In genomic region chr3:109783231-109783630, GRCm38 (mm10) we compare ENCODE assay signal across 12 mouse cellular contexts.
DNase-seq lines count a peak whose midpoint lies in the region; ATAC-seq lines count a peak whose summit lies in the region.
"Had no signal": no experiment of that assay in that cellular context is flagged by ENCODE, and none has a peak within 500 bp of the region (broad histone marks: within the 10 kb centered on the region; RNA-seq: fewer than 3 reads in every experiment).

No protein-coding gene starts in this region.

- no peaks in the 10 kb centered on the region for H3K9me3 ChIP-seq in heart, embryonic 14.5 days (ENCODE audit: control insufficient read depth, low read length)
- no peaks in the 10 kb centered on the region for H3K9me3 ChIP-seq in embryonic facial prominence, embryonic 14.5 days (ENCODE audit: control insufficient read depth, low read length)
- no peaks in the 10 kb centered on the region for H3K9me3 ChIP-seq in midbrain, embryonic 15.5 days
- H3K9me3 ChIP-seq in intestine, embryonic 16.5 days (ENCODE audit: control insufficient read depth, low read length) = no peaks in the 10 kb centered on the region
- H3K9me3 ChIP-seq: stomach, embryonic 15.5 days had no signal

- no peak for ATAC-seq in heart, embryonic 14.5 days (ENCODE audit: insufficient number of reproducible peaks, insufficient read depth, low FRiP score, low read depth)
- no peak for ATAC-seq in embryonic facial prominence, embryonic 14.5 days (ENCODE audit: low read depth)
- ATAC-seq in midbrain, embryonic 15.5 days (replicated peaks) = no peak
- no peak for ATAC-seq in intestine, embryonic 16.5 days
- ATAC-seq in megakaryocyte progenitor cell, adult 5-6 weeks (replicated peaks; ENCODE audit: poor library complexity) = no peak
- ATAC-seq: Patski had no signal

- peak overlapping the region; percentile 94; the same call in 1 of the 2 replicates for H3K4me2 ChIP-seq in heart, embryonic 14.5 days (ENCODE audit: low read length)
- H3K4me2 ChIP-seq in embryonic facial prominence, embryonic 14.5 days (ENCODE audit: low read depth, low read length) = peak overlapping the region; percentile 88
- H3K4me2 ChIP-seq in midbrain, embryonic 15.5 days = peak overlapping the region; percentile 66
- no peak overlapping the region for H3K4me2 ChIP-seq in intestine, embryonic 16.5 days (ENCODE audit: low read depth, low read length)

- H3K27ac ChIP-seq in heart, embryonic 14.5 days (replicated peaks in 1 of 2; ENCODE audit: control insufficient read depth in 1 of 2, insufficient read depth in 1 of 2, low read depth in 2 of 2, low read length in 2 of 2) = no peak overlapping the region
- H3K27ac ChIP-seq in embryonic facial prominence, embryonic 14.5 days (replicated peaks; ENCODE audit: low read depth, low read length) = no peak overlapping the region
- peak overlapping the region; percentile 88 for H3K27ac ChIP-seq in midbrain, embryonic 15.5 days
- no peak overlapping the region for H3K27ac ChIP-seq in intestine, embryonic 16.5 days (ENCODE audit: low read length)
- H3K27ac ChIP-seq: stomach, embryonic 15.5 days had no signal

- no peak for DNase-seq in heart, postnatal 4 days
- no peak for DNase-seq in embryonic facial prominence, embryonic 14.5 days (ENCODE audit: low spot score)
- DNase-seq in layer of hippocampus, adult 18-20 months (ENCODE audit: low spot score in 2 of 2) = peak; percentile 23 to 61
- no peak for DNase-seq in T-cell, adult 2 months (ENCODE audit: low spot score)
- DNase-seq: B cell, adult 2 months; lung, postnatal 36 days had no signal

- peaks cover 3 to 5% of the 10 kb centered on the region in 2 experiments; a peak in 3 of 4 replicates for H3K4me1 ChIP-seq in heart, embryonic 14.5 days (ENCODE audit: control insufficient read depth in 2 of 2, insufficient read depth in 2 of 2, low read length in 2 of 2)
- peaks cover 12% of the 10 kb centered on the region for H3K4me1 ChIP-seq in embryonic facial prominence, embryonic 14.5 days (ENCODE audit: control insufficient read depth, insufficient read depth, low read length)
- H3K4me1 ChIP-seq in midbrain, embryonic 15.5 days = peaks cover 17% of the 10 kb centered on the region
- H3K4me1 ChIP-seq in intestine, embryonic 16.5 days (ENCODE audit: control insufficient read depth, insufficient read depth, low read length) = peaks cover 9% of the 10 kb centered on the region
- H3K4me1 ChIP-seq: stomach, embryonic 15.5 days had no signal

- no peak overlapping the region for H3K9ac ChIP-seq in heart, embryonic 14.5 days (ENCODE audit: low read length)
- H3K9ac ChIP-seq in embryonic facial prominence, embryonic 14.5 days (ENCODE audit: low read depth, low read length) = no peak overlapping the region
- H3K9ac ChIP-seq in midbrain, embryonic 15.5 days = peak overlapping the region; percentile 54; the same call in 1 of the 2 replicates
- H3K9ac ChIP-seq in intestine, embryonic 16.5 days (ENCODE audit: low read depth, low read length) = no peak overlapping the region
- H3K9ac ChIP-seq: stomach, embryonic 15.5 days had no signal

- no peak overlapping the region for H3K4me3 ChIP-seq in heart, embryonic 14.5 days (ENCODE audit: control insufficient read depth in 1 of 2, insufficient read depth in 1 of 2, low read depth in 1 of 2, low read length in 2 of 2)
- no peak overlapping the region; the same call in 1 of the 2 replicates for H3K4me3 ChIP-seq in embryonic facial prominence, embryonic 14.5 days (ENCODE audit: low read depth, low read length)
- H3K4me3 ChIP-seq in midbrain, embryonic 15.5 days = no peak overlapping the region
- H3K4me3 ChIP-seq in intestine, embryonic 16.5 days (ENCODE audit: low read length) = no peak overlapping the region

- H3K36me3 ChIP-seq in heart, embryonic 14.5 days (ENCODE audit: control insufficient read depth, insufficient read depth, low read length) = no peaks in the 10 kb centered on the region
- H3K36me3 ChIP-seq in embryonic facial prominence, embryonic 14.5 days (ENCODE audit: control insufficient read depth, insufficient read depth, low read length) = no peaks in the 10 kb centered on the region
- H3K36me3 ChIP-seq in midbrain, embryonic 15.5 days (replicated peaks) = no peaks in the 10 kb centered on the region
- no peaks in the 10 kb centered on the region for H3K36me3 ChIP-seq in intestine, embryonic 16.5 days (ENCODE audit: control insufficient read depth, insufficient read depth, low read length)
- H3K36me3 ChIP-seq: stomach, embryonic 15.5 days had no signal

- WGBS in heart, embryonic 14.5 days = 55% methylated on average over 5 of the region's 5 CpGs
- WGBS in embryonic facial prominence, embryonic 14.5 days = 29% methylated on average over 5 of the region's 5 CpGs
- 36% methylated on average over 5 of the region's 5 CpGs for WGBS in midbrain, embryonic 15.5 days
- WGBS in intestine, embryonic 16.5 days = 37% methylated on average over 5 of the region's 5 CpGs

- H3K27me3 ChIP-seq in heart, embryonic 14.5 days (ENCODE audit: control insufficient read depth, insufficient read depth, low read length) = no peaks in the 10 kb centered on the region
- no peaks in the 10 kb centered on the region for H3K27me3 ChIP-seq in embryonic facial prominence, embryonic 14.5 days (replicated peaks; ENCODE audit: control insufficient read depth, insufficient read depth, low read length)
- no peaks in the 10 kb centered on the region for H3K27me3 ChIP-seq in midbrain, embryonic 15.5 days (replicated peaks)
- no peaks in the 10 kb centered on the region for H3K27me3 ChIP-seq in intestine, embryonic 16.5 days (replicated peaks; ENCODE audit: control insufficient read depth, insufficient read depth, low read length)
- H3K27me3 ChIP-seq: Patski; stomach, embryonic 15.5 days had no signal

Comparison
In these comparisons a context has a peak if more than half of its experiments do, and no peak if none do; other contexts are left out.
1. DNase-seq: peak in layer of hippocampus, adult 18-20 months (2 of 2); none in heart, postnatal 4 days (single experiment), embryonic facial prominence, embryonic 14.5 days (single experiment) and T-cell, adult 2 months (single experiment).